Mouse (Mus musculus) embryonic fibroblast, embryonic 13.5 days (primary cell): ENCODE results near the gene Olfml2a.

Experiments
- CTCF ChIP-seq: IDR thresholded peaks from 2 replicates; pipeline ENCODE4 v1.5.1; 2011; ENCODE audit warnings: mild to moderate bottlenecking, control low read depth, low read length, moderate library complexity, borderline replicate concordance; ENCODE audit not compliant: insufficient read depth
- POLR2A ChIP-seq: IDR thresholded peaks from 2 replicates; pipeline ENCODE4 v1.6.1; 2011; ENCODE audit warnings: low read depth, mild to moderate bottlenecking, control low read depth, low read length, moderate library complexity

- TF ChIP-seq CTCF, result no peak
- TF ChIP-seq POLR2A, result no peak
Measured at GRCm38 (mm10) chr2:38983456-38983855, 51.7 kb downstream of the Olfml2a start.
